Mouse (Mus musculus) forebrain, postnatal 0 days (tissue): Measurements from ENCODE around the gene Marveld3. TPM values are rescaled to one million over a fixed set of nuclear protein-coding genes. Genes with fewer than 3 reads are reported as not detected.
A peak's percentile ranks its signal among the peaks of the same experiment; 100 is the strongest.

Source experiments
- ATAC-seq: fragments of 200-750 bp; cut with Nextera tagmentation; 2 replicates; pipeline ENCODE4 v1.8.0; 2017; ENCODE audit warnings: mild to moderate bottlenecking, moderate library complexity
- DNase-seq: peaks from one replicate; pipeline ENCODE4 v3.0.0-alpha.2; 2015
- H3K27ac ChIP-seq: fragments of 300-500 bp; sonication (generic); 2 replicates; pipeline ENCODE4 v1.5.1; 2014; ENCODE audit warnings: low read depth, mild to moderate bottlenecking, antibody characterized with exemption, low read length, moderate library complexity, mixed read lengths
- H3K27me3 ChIP-seq: fragments of 300-500 bp; sonication (generic); 2 replicates; pipeline ENCODE4 v1.6.1; 2014; ENCODE audit warnings: mild to moderate bottlenecking, low read length, mixed read lengths; ENCODE audit not compliant: insufficient read depth
- H3K36me3 ChIP-seq: fragments of 300-500 bp; sonication (generic); 2 replicates; pipeline ENCODE4 v1.6.1; 2014; ENCODE audit warnings: mild to moderate bottlenecking, moderate library complexity; ENCODE audit not compliant: insufficient read depth
- H3K4me1 ChIP-seq: fragments of 300-500 bp; sonication (generic); 2 replicates; pipeline ENCODE4 v1.6.1; 2014; ENCODE audit warnings: antibody characterized with exemption; ENCODE audit not compliant: insufficient read depth
- H3K4me2 ChIP-seq: fragments of 300-500 bp; sonication (generic); 2 replicates; pipeline ENCODE4 v1.6.1; 2014; ENCODE audit warnings: low read depth, mild to moderate bottlenecking, moderate library complexity
- H3K4me3 ChIP-seq: fragments of 300-500 bp; sonication (generic); 2 replicates; pipeline ENCODE4 v1.5.1; 2014; ENCODE audit warnings: low read depth, low read length, mixed read lengths
- H3K9ac ChIP-seq: fragments of 300-500 bp; sonication (generic); 2 replicates; pipeline ENCODE4 v1.6.1; 2014; ENCODE audit warnings: mild to moderate bottlenecking
- H3K9me3 ChIP-seq: fragments of 300-500 bp; sonication (generic); 2 replicates; pipeline ENCODE4 v1.6.1; 2016; ENCODE audit warnings: low read length
- CTCF ChIP-seq: sonication (generic); IDR thresholded peaks from 2 replicates; pipeline ENCODE4 v1.5.1; 2016; ENCODE audit warnings: antibody characterized with exemption, control low read depth, low read depth
- WGBS: fragments of 180-500 bp; shearing (Covaris S2); extraction: QIAGEN DNeasy Blood & Tissue Kit; methylation state at CpG from one replicate; pipeline ENCODE4 v1.1.7; 2014; 5-methylcytosine and 5-hydroxymethylcytosine counted together
- polyA plus RNA-seq: library from polyadenylated mRNA; unstranded; fragments of >200 nt; fragmentation: Nextera tagmentation; extraction: Ambion mirVana; gene quantifications from 2 replicates; pipeline ENCODE4 v1.2.1, GENCODE M21; 2015
- total RNA-seq: library from RNA; depleted of rRNA; stranded (reverse); fragments of >200 nt; gene quantifications from 2 replicates; pipeline ENCODE4 v1.2.3, GENCODE M21; 2014

Gene Marveld3
- total and polyA plus RNA-seq, 2 experiments from 2014 or later, result 0.76 to 1.4 TPM

DNA sequence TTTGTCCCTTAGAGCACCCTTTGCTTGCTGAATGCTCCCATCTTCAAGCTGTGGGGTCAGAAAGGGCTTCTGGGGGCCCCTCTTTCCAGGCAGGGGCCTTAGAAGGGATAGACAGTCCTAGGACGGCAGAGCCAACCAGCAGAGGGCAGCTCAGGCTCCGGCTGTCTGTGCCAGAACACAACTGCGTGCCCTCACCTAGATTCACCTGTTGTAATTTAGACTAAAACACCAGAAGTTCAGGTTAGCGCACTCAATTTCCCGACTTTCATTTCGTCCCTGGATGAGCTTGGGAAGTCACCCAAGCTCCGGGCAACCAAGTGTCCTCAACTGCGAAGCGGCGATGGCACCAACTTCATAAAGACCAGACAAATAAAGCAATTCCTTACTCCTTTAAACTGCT is 6.8 kb upstream of the Marveld3 start:
- WGBS, result 57% methylated on average over 10 of the region's 10 CpGs
- no peaks in the 10 kb centered on the region for H3K9me3 ChIP-seq
- ATAC-seq (no peak), DNase-seq (no peak)
- no peak overlapping the region for H3K4me3 ChIP-seq
- no peak overlapping the region for H3K27ac ChIP-seq
- no peaks in the 10 kb centered on the region for H3K27me3 ChIP-seq
- no peak overlapping the region for H3K4me2 ChIP-seq
- TF ChIP-seq CTCF, result no peak
- H3K9ac ChIP-seq, result no peak overlapping the region
- H3K4me1 ChIP-seq, result no peaks in the 10 kb centered on the region
- no peaks in the 10 kb centered on the region for H3K36me3 ChIP-seq

DNA sequence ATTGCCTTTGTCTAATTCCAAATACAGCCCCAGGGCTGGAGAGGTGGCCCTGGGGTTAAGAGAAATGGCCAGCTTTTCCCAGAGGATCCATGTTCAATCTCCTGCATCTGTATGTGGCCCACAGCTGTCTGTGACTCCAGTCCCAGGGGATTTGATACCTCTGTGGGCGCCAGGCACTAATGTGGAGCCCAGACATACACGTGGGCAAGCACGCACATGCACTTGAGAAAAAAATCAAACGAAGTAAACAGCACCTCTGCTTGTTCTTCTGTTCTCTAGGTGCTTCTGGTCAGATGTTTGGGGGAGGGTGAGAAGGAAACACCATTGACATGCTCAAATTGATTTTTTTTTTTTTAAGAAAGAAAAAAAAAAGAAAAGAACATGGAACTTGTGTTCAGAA is 2.1 kb upstream of the Marveld3 start:
- H3K4me2 ChIP-seq, result no peak overlapping the region
- no peak overlapping the region for H3K27ac ChIP-seq
- H3K27me3 ChIP-seq, result peaks cover 4% of the 10 kb centered on the region
- TF ChIP-seq CTCF, result no peak
- H3K9me3 ChIP-seq, result no peaks in the 10 kb centered on the region
- no peak for ATAC-seq
- H3K9ac ChIP-seq, result no peak overlapping the region
- no peaks in the 10 kb centered on the region for H3K36me3 ChIP-seq
- 78% methylated on average over 4 of the region's 4 CpGs for WGBS
- H3K4me3 ChIP-seq, result no peak overlapping the region
- DNase-seq, result no peak
- no peaks in the 10 kb centered on the region for H3K4me1 ChIP-seq

DNA sequence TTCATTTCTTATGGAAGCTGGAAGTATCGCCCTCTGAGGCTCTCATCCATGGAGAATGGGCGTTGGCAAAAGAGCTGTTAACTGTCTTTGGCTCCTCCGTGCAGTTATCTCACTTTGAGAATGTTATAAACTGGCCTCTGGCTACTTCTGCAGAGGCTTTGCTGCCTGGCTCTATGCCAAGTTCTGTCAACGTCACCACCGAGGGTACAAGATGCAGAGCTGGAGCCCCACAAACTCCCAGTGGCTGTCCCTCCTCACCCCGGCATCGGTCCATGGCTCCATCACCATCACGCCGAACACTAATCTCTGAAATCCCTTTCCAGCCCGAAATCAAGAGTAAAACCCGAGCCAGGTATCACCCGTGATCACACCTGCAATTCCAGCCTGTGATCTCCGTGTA is 1.4 kb upstream of the Marveld3 start:
- Histone ChIP-seq H3K36me3 (no peaks in the 10 kb centered on the region), H3K9ac (no peak overlapping the region), H3K4me1 (no peaks in the 10 kb centered on the region), H3K27me3 (peaks cover 4% of the 10 kb centered on the region), H3K27ac (no peak overlapping the region), H3K4me3 (no peak overlapping the region), H3K4me2 (no peak overlapping the region), H3K9me3 (no peaks in the 10 kb centered on the region)
- WGBS, result 75% methylated on average over 13 of the region's 13 CpGs
- no peak for TF ChIP-seq CTCF
- no peak for ATAC-seq
- no peak for DNase-seq

DNA sequence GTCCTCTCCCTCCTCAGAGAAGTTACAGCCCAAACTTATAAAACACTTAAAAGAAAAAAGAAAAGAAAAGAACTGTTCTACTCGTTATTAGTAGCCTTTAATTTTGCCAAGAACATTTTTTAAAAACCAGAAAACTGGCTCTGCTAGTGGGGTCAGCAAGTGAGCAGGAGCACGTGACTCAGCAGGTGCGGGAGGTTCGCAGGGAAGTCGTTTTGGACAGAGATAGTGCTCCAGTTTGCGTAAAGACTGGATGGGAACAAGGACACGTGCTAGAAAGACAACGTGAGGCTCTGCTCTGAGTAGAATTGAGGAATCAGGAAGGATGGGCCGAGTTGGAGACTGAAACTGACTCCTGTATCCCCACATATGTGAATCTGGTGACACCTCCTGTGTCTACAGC is 893 bp upstream of the Marveld3 start:
- 82% methylated on average over 9 of the region's 9 CpGs for WGBS
- Histone ChIP-seq H3K27me3 (peaks cover 4% of the 10 kb centered on the region), H3K27ac (no peak overlapping the region), H3K9me3 (no peaks in the 10 kb centered on the region), H3K4me2 (no peak overlapping the region), H3K9ac (no peak overlapping the region), H3K36me3 (no peaks in the 10 kb centered on the region), H3K4me1 (no peaks in the 10 kb centered on the region), H3K4me3 (no peak overlapping the region)
- ATAC-seq, result no peak
- TF ChIP-seq CTCF, result no peak
- DNase-seq, result no peak

DNA sequence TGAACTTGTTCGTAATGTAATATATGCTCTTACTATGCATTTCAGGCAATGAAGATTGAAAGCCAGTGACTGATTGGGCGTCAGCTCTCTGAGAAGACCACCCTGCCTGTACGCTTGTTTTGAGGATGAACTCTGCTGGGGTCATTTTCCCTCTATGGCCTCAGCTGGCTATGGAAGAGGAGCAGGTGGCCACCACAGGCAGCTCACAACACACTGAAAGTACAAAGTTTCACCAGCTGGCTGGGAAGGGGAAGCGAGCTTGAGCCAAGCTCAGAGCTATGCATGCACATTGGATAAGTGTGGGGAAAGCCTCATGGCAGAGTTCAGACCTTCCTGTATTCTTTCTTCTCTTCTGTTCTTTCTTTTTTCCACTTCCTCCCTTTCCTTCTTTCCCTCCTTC is 2.9 kb downstream of the Marveld3 start:
- H3K9ac ChIP-seq, result no peak overlapping the region
- no peak overlapping the region for H3K4me2 ChIP-seq
- no peak for TF ChIP-seq CTCF
- H3K4me1 ChIP-seq, result peaks cover 10% of the 10 kb centered on the region; the same call in 1 of the 2 replicates
- DNase-seq (no peak), ATAC-seq (no peak)
- H3K27ac ChIP-seq, result no peak overlapping the region
- peaks cover 4% of the 10 kb centered on the region for H3K27me3 ChIP-seq
- no peaks in the 10 kb centered on the region for H3K36me3 ChIP-seq
- H3K4me3 ChIP-seq, result no peak overlapping the region
- 72% methylated on average over 4 of the region's 4 CpGs for WGBS
- H3K9me3 ChIP-seq, result no peaks in the 10 kb centered on the region

DNA sequence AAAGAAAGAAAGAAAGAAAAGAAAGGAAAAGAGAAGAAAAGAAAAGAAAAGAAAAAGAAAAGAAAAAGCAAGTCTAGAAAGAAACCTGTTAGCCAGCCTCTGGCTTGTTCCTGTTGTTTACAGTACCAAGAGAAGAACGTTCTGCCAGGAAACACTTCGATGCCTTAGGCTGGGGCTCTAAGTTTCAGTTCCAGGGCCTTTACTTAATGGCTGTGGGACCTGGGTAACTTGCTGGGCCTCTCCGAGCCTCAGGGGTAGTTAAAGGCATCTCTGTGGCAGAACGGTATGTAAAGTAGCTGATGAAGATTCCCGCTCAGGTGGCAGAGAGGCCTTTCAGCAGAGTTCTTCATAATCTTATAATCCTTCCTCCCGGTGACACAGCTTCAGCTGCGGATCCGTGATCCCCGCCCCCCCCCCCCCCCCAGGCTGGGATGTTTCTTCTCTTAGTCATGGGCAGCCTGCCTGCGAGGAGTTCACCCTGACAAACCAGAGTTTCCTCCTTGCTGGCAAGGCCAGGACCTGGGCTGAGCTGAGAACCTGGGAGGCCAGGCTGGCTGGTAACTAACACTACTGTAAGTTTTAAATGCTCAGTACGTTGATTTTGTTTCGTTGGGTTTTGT is 3.9 kb downstream of the Marveld3 start:
- Histone ChIP-seq H3K36me3 (no peaks in the 10 kb centered on the region), H3K4me3 (no peak overlapping the region), H3K4me2 (no peak overlapping the region), H3K4me1 (peaks cover 12% of the 10 kb centered on the region; the same call in 1 of the 2 replicates), H3K27ac (no peak overlapping the region), H3K9ac (no peak overlapping the region), H3K27me3 (peaks cover 4% of the 10 kb centered on the region), H3K9me3 (no peaks in the 10 kb centered on the region)
- ATAC-seq, result no peak
- 32% methylated on average over 12 of the region's 12 CpGs for WGBS
- no peak for TF ChIP-seq CTCF
- DNase-seq, result no peak

DNA sequence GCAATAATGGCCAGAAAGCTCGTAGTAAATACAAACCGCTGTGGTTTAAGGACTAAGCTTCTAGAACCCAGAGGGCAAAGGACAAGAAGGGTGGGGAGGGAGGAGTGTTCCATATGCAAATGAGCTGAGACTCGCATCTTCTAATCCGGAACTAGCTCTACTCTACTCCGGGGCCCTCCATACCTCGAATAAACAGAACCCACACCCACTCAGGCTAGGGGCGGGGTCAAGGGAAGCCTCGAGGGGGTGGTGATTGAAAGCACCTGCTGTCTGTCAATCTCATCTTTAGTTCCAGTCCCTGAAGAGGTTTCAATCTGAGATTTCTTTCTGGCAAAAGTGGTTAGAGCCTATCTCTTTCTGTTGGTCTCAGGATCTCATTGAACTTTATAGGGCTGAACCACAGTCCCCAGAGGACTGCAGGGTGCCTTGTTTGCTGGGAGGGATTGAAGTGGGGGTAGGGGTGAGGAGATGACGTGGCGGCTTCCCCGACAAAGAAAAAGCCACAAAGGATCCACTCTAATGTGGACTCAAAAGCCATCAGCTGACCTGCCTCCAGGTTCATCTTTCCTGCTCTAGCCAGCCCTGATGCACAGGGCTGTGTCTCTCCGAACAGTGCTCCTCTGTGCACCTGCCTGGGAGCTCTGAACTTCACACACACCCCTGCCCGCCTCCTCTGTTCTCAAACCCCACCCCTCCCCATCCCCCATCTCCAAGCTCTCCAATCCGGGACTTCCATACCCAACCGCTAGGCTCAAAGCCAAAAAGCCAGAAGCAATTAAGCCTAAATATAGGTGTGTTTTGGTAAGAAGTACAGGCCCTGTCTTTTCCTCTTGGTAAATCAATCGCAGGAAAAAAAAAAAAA is 4.6 kb downstream of the Marveld3 start:
- peak; percentile 23; the same call in 1 of the 2 replicates for ATAC-seq
- H3K36me3 ChIP-seq, result no peaks in the 10 kb centered on the region

More for the DNA sequence above, 4.6 kb downstream of the Marveld3 start:
- peak; percentile 32 for DNase-seq
- WGBS, result 7% methylated on average over 16 of the region's 16 CpGs
- Histone ChIP-seq H3K4me3 (no peak overlapping the region), H3K4me1 (peaks cover 12% of the 10 kb centered on the region; the same call in 1 of the 2 replicates), H3K4me2 (no peak overlapping the region; the same call in 1 of the 2 replicates), H3K27ac (no peak overlapping the region), H3K27me3 (peaks cover 2% of the 10 kb centered on the region), H3K9ac (no peak overlapping the region), H3K9me3 (no peaks in the 10 kb centered on the region)
- no peak for TF ChIP-seq CTCF
